Mouse (Mus musculus) kidney, adult 18-20 months (tissue): ENCODE measurements around the gene Mien1.
A peak's percentile ranks its signal among the peaks of the same experiment; 100 is the strongest.

Experiments
- DNase-seq: peaks from one replicate; pipeline ENCODE4 v3.0.0; 2021

Mien1 gene

DNA sequence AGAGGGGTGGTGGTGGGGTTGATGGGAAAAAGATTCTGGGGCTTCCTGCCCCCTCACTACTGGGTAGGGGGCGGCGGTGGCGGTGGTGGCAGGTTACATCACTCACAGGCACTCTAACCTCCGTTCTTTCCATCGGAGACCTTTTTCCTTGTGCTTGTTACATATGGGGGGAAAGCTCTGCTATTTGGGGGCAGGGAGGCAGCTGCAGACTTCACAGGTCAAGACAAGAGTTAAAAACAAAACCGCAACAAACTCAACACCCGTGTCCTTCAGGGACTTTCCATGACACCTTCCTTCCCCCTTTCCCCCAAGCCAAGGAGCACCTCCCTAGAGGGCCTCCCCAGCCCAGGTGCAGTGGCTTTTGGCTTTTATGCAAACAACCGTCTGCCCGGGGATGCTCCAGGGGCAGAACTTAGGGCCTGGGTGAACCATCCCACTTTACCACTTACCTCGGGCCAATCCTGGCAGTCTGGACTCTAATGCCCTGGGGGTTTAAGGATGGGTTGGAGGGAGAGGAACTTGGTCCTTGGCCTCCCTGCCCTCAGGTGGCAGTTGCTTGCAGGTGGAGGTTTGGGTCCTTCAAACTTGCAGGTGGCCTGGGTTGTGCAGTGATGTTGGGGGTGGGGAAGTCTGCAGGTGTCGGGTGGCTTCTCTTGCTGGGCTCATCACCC lies 20.4 kb upstream of the Mien1 start:
- DNase-seq = no peak

DNA sequence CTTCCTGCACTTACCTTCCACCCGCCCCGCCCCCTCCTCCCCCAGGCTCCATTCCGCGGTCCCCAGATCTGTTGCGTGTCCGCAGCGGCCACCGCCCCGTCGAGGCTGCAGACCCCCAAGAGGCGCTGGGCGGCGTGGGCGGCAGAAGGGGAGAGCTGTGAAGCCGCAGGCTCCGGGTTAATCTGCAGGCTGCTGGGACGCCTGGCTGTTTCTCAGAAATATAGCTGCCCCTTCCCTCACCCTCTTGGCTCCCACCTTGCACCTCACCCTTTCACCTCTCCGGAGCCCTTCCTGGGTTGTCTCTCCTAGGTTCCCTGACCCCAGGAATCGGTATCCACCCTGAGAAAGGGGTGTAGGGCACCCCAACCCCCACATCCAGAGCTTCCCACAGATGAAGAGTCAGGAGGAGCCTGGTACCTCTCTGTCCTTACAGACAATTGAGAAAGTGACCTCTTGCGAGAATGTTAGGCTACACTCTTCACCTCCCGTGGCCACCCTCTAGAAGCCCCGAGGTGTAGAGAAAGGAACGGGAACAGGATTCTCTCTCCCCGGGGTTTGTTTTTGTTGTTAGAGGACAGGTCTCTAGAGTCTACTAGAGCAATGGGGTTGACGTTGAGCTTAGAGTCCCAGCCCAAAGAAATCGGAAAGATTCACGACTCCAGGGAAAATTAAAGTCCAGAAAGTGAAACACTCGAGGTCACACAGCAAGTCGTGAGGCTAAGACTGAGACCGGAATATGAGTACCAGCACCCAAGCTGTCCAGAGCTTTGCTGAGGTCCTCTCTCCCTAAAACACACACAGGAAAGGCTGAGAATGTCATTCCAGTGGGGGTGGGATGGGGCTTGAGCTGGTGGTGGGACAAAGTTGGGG lies 19.6 kb upstream of the Mien1 start:
- no peak for DNase-seq

DNA sequence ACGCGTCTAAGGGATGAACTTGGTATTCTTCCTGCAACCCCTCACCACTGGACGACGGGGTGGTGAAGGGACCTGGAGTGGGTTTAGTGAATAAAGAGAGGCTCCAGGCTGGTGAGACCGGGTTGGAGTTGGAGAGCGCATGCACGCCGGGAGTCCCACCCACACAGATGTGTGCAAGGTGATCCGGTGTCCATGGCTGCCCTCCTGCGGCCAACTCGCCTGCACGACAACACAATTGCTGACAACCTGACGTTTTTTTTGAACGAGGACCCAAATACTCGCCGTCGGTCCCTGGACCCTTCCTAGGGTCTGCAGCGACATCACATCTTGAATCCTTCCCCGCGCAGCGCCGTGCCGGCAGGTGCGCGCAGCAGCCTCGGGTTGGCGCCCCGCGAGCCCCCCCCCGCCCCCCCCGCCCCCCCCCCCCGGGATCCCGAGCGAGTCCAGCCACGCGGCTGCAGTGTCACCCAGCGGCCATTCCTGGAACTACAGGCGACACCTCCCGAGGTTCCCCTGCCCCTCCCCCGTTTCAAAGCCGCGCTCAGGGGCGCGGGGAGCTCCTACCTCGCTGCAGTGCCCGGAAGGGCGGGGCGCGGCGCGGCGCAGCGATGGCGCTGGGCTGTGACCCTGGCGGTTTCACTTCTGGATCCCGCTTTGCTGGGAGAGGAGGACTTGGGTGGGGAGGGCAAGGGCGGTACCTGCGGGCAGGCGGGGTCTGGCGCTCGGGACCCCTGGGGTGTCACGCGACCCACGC lies 18.8 kb upstream of the Mien1 start:
- peak; percentile 89 for DNase-seq

DNA sequence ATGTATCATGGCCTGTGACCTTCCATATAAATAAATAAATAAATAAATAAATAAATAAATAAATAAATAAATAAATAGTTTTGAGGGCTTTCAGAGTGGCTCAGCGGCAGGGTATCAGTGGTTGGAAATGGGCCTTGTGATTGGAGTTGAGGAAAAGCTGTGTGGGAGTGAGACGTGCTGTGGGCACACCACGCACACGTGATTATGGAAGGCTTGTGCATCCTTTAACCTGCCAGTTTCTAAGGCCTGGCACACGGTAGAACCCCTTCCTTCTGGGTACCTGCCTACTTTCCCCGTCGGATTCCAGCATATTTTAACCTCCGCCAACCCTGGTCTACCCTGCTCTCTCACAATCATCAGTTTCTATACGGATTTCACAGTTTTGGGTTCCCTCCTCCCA lies 18.2 kb upstream of the Mien1 start:
- DNase-seq = no peak

DNA sequence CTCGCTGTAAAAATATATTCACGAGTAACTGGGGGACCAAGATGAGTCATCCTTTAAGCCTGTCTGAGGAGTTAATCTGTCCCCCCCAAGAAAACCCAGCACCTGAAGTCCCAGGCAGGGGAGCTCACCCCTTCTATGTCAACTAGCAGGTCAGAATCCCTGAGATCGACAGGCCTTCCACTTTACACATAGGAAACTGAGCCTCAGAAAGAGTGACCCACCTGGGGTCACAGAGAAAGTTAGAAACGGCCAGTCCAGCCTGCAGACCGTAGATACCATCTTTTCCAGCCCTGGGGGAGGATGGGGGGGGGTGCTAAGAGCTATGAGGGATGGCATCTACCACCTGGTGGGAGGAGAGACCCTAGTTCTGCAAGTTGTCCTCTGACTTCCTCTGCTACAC lies 17.8 kb upstream of the Mien1 start:
- DNase-seq = no peak

DNA sequence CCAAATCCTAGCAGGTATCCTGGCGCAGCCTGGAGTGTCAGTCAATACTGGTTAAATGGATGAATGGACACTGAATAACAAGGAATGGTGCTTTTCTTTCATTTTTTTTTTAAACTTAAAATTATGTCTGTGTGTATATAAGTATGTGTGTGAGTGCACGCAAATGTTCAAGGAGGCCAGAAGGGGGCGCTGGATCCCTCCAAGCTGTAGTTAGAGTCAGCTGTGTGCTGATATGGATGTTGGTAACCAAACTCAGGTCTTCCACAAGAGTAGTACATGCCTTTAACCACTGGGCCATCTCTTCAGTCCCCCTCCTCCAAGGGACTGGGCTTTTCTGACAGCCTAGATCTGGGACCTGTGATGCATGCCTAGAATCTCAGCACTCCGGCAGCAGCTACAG lies 16.7 kb upstream of the Mien1 start:
- no peak for DNase-seq

DNA sequence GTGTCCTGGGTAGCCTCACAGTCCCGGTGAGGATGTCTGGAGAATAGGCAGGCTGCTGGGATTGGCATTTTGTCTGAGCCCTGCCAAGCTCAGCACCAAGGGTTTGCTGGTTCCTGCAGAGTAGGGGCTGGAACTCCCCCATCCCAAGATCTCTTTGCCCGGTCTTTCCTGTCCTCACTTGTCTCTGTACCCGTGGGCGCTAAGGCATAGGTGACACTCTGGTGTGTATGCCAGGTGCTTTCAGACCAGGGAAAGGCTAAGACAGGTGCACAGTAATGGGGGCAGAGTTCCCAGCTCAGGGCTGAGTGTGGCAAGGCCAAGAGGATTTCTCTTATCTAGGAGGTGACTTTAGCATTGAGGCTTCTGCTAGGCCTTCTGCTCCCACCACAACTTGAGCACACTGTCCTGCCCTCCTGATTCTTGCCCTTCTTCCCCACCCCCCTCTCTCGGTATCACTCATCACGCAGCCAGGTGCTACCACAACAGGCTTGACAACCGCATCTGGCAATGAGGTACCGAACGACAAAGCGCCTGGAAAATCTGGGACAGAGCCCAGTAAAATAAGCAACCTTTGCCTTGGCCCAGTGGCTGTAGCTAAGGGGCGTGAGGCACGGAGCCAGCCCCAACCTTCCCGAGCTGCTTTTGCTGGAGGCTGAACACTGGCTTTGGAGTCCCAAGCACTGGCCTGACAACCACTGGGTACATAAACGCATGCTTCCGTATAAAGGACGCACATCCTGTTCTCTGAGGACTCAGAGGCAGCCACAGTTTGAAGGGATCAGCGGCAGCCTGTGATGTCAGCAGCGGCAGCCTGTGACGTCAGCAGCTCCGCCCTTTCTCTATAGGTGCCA lies 11.4 kb upstream of the Mien1 start:
- DNase-seq = peak; percentile 71

DNA sequence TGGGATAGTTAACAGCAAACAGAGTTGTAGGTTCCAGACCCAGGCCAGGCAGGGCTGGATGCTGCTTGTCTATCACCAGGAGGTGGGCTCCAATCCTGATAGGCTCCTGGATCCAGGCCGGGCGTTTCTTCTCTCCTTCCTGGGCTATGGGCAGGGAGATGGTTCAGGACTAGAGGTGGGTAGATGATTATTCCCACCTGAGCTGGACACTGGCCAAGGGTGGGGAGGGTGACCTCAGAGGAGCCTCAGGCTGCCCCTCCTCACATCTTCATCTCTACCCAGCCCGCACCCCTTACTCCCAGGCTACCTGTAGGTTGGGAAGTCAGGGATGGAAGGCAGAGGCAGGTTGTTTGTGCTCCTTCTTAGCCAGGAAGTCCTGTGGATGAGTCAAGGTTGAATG lies 10.6 kb upstream of the Mien1 start:
- DNase-seq = peak; percentile 37

DNA sequence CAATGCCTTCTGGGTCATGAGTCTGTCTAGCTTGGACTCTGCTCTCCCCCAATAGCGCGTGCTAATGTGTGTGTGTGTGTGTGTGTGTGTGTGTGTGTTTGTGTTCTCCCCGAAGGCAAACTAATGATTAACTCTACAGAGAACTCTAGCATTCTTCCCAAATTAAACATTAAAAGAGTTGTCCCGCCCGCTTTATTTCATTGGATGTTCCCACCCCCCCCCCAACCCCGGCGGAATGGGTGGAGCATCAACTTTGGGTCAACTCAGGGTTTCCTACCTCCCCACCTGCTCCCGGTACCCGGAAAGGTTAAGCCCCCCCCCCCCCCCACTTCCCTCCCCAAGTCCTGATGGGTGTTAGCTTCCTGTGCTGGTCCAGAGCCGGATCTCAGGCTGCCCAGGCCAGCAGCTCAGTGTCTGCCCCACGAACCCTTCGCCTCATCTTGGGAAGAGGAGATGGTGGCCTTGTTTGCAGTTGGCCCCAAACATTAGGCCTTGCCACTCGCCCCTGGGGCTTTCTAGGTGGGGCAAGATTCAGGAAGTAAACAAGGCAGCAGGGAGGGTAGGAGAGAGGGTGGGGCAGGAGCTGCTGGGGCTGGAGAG lies 9.5 kb upstream of the Mien1 start:
- peak; percentile 80 for DNase-seq

DNA sequence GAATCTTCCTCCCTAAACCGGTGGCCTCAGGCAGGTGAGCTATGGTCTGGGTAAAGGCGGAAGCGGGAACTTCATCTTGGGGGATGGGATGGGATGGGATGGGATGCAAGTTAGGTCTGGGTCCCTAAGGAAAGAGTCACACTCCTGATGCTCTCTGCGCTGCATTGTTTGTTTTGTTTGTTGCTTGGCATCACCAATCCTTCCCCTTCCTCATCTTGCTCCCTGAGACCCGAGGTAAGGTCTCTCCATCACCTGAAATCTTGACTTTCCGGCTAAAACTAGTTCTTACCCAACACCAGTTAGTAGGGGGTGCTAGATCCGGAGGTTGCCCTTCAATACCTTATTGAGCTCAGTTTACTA lies 8.7 kb upstream of the Mien1 start:
- DNase-seq = no peak

DNA sequence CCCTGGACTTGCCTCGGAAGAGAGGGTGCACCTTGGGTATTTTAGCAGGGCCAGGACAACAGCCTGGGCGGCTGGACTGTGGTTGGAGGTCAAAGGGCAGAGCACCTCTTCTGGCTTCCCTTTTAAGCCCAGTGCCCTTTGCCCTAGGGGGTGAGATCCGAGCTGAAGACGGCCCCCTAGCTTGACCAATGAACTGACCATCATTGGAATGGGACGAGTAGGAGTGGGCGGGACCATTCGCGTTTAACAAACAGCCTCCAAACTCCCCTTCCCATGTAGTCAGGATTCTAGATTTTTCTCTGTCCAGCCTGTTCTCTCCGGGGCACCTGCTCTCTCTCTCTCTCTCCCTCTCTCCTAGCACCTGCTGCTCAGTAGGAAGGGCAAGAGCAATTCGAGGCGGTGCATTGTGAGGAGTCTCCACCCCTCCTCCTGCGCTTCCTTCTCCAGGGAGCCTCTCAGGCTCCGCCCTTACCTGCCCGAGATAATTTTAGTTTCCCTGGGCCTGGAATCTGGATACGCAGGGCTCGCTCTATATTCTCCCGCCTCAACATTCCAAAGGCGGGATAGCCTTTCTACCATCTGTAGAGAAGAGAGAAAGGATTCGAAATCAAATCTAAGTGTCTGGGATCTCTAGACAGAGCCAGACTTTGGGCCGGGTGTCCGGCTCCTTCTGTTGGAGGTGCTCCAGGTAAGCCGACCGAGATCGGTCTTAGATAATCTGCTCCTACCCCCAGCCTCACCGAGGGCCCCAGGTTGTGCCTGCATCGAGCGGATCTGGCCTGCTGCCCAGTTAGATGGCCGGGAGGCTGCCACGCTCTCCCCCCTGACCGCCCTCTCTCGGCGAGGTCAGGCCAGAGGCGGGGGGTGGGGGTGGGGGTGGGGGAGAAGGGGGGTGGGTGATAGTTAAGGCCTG lies 8.0 kb upstream of the Mien1 start:
- DNase-seq = peak; percentile 85

DNA sequence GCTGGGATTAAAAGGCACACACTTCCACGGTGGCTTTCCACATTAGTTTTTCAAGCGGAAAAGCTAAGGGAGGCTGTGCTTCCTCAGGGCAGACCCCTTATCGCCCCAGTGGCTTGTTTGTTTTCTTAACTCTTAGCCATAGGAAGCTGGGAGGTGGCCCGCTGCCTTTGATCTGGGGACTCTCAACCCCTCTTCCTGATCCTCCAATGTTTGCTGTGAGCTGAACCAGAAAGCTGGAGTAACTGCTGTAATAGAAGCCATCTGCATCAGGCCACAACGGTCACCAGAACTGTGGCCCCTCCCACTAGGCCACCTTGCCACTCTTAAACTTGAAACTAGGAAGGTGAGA lies 7.4 kb upstream of the Mien1 start, which contains the start of gene Grb7:
Gene Grb7, plus strand, starts transcription at position 182 of the 349 bp plus-strand sequence.
- DNase-seq = no peak

DNA sequence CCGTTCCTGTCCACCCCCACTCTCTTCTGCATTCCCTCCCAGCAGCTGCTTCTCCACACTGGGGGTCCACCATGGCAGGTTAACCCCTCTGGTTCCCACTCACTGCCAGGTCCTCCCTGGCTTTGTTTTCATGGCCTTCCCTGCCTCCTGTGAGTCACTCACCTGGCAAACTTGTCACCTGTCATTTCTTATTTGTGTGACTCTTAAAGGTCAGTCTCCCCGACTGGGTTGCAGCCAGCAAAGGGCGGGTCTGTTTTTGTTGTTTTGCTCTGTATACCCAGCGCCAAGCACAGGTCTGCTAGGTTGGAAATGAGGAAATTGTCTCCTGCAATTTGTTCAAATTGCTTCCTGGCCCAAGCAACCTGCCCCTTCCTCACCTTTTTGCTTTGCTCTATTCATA lies 6.9 kb upstream of the Mien1 start:
- peak; percentile 82 for DNase-seq

DNA sequence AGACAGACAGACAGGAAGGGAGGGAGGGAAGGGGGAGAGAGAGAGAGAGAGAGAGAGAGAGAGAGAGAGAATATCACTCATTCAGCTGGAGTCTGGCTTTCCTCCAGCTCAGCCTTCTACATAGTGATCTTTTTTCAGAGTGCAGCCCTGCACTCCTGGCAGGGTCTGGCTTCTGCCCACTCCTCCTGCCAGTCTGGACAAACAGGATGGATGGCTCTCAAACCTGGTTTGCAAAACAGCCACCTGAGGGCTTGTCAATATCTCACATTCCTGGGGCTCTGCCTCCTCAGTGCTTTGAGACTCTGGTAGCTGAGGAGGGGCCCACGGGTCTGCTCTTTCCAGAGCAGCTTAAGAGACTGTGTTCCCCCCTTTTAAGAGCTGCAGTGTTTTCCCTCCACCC lies 6.4 kb upstream of the Mien1 start:
- DNase-seq = no peak

DNA sequence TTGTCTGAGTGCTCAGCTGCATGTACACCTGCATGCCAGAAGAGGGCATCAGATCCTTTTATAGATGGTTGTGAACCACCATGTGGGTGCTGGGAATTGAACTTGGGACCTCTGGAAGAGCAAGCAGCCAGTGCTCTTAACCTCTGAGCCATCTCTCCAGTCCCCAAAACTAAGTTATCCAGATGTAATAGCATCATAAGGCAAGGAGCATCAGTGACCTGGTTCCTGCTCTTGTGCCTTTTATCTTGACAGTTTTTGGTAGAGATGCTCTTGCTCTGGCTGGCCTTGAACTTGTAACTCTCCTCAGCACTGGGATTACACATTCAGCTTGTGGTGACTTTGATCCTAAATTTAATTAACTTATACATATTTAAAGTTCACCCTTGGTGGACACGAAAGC lies 4.9 kb upstream of the Mien1 start:
- DNase-seq = no peak

DNA sequence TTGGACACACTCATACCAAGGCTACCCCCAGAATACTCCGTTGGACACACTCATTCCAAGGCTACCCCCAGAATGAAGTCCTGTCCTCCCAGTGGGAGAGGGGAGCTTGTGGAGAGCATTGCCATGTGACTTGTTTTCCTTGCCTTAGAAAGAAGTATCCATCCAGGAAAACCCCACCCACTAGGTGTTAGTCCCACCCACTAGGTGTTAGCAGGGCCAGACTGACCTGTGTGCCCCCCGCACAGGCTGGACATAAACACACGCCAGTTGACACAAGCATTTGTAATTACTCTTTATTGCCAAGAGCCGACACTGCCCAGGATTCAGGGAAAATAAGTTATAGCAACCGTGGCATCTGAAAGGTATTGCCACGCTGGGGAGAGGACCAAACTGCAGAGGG lies 1.4 kb downstream of the Mien1 start:
- peak; percentile 54 for DNase-seq

DNA sequence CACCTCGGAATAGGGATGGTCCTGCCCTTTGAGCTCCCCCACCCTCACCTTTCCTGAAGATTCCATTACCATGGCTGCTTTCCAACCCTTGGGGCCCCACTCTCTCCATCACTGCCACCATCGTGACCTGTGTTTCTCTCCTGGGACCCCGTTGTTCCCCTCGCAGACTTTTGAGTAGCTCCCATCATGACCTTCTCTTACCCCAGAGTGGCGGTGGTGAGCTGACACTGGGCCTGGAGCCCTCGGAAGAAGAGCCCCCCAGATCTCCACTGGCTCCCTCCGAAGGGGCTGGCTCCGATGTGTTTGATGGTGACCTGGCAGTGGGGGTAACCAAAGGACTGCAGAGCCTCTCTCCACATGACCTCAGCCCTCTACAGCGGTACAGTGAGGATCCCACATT lies 3.1 kb downstream of the Mien1 start:
- DNase-seq = no peak

DNA sequence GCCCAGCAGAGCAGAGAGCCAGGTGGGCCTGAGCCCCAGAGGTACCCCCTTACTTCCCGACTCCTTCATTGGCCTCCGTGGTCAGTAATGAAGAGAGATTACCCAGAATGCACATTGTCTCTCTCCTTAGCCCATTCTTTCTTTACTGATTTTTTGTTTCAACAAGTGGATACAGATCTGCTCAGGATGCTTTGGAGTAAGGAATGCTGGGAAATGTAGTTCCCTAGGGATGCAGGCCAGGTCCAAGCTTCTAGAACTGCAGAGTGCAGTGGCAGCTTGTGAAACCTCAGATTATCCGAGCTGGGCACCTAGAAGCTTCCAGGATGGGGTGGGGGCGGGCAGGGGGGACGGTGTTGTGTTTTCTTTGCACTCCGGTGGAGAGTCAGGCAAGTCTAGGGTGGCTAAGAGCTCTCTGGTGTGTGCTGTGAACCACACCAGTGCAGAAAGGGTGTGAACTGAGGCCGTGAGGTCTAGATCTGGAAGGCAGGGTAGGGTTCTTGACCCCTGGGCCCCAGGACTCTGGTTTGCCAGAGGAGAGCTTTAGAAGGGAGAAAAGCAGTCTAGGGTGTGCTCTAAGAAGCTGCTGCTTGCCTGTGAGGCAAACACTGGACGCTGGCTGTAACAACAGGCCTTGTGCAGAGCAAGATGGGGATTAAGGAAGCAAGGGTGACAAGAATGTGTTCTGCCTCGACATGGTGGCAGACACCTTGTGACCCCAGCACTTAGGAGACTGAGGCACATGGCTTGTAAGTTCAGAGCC lies 6.9 kb downstream of the Mien1 start:
- no peak for DNase-seq

DNA sequence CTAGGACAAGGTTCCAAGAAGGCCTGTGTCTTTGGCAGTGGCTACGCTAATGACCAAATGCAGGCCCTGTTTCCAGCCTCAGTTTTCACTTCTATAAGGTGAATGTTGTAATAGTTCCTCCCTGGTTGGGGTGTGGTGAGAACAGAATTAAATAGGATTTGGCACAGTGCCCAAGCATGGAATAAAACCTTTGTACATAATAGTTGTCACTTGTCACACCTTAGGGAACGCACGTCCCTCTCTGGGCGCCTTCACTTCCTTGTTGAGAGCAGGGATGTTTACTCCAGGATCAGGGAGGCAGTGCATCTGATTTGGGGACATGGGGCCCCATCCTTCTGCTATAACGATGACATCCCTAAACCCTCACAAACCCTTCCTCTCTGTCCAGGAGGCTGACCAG lies 10.4 kb downstream of the Mien1 start:
- no peak for DNase-seq

DNA sequence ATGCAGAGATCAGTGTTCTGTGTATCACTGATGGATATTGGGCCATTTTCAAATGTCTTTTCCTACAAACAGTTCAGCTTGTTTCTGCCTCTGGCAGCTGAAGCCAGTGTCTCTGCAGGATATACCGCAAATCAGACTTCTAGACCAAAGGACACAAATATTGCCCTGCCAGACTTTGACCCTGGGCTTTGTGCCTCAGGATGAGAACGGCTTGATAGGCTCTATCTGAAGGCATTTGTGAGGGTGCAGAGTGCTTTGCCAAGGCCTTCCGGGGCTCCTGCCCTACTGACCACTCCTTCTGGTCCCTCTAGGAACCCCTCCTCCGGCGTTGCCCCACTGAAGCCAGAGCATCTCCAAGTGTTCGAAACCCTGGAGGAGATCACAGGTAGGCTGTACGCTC lies 12.2 kb downstream of the Mien1 start:
- peak; percentile 50 for DNase-seq
